Mouse (Mus musculus) midbrain, embryonic 15.5 days (tissue): ENCODE data around the gene Tas2r138. TPM values are rescaled to one million over a fixed set of nuclear protein-coding genes. Genes with fewer than 3 reads are reported as not detected.
A peak's percentile ranks its signal among the peaks of the same experiment; 100 is the strongest.

Source experiments
- ATAC-seq: fragments of 200-750 bp; cut with Nextera tagmentation; replicated peaks from 2 replicates; pipeline ENCODE4 v1.8.0; 2017; ENCODE audit warnings: moderate TSS enrichment
- H3K27ac ChIP-seq: fragments of 300-500 bp; sonication (generic); 2 replicates; pipeline ENCODE4 v1.5.1; 2015; ENCODE audit warnings: mild to moderate bottlenecking, inconsistent platforms
- H3K27me3 ChIP-seq: fragments of 300-500 bp; sonication (generic); replicated peaks from 2 replicates; pipeline ENCODE4 v1.6.1; 2015; ENCODE audit warnings: inconsistent platforms
- H3K36me3 ChIP-seq: fragments of 300-500 bp; sonication (generic); replicated peaks from 2 replicates; pipeline ENCODE4 v1.6.1; 2015; ENCODE audit warnings: inconsistent platforms
- H3K4me1 ChIP-seq: fragments of 300-500 bp; sonication (generic); 2 replicates; pipeline ENCODE4 v1.6.1; 2015; ENCODE audit warnings: inconsistent platforms
- H3K4me2 ChIP-seq: fragments of 300-500 bp; sonication (generic); 2 replicates; pipeline ENCODE4 v1.6.1; 2015; ENCODE audit warnings: inconsistent platforms, mild to moderate bottlenecking, moderate library complexity
- H3K4me3 ChIP-seq: fragments of 300-500 bp; sonication (generic); 2 replicates; pipeline ENCODE4 v1.5.1; 2015; ENCODE audit warnings: mild to moderate bottlenecking, inconsistent platforms
- H3K9ac ChIP-seq: fragments of 300-500 bp; sonication (generic); 2 replicates; pipeline ENCODE4 v1.6.1; 2015; ENCODE audit warnings: mild to moderate bottlenecking, inconsistent platforms
- H3K9me3 ChIP-seq: fragments of 300-500 bp; sonication (generic); 2 replicates; pipeline ENCODE4 v1.6.1; 2016; ENCODE audit warnings: inconsistent platforms
- WGBS: fragments of 180-500 bp; shearing (Covaris S2); methylation state at CpG from one replicate; pipeline ENCODE4 v1.1.7; 2015; ENCODE audit warnings: mixed read lengths; 5-methylcytosine and 5-hydroxymethylcytosine counted together
- polyA plus RNA-seq: library from polyadenylated mRNA; unstranded; fragments of >200 nt; fragmentation: Nextera tagmentation; extraction: Ambion mirVana; gene quantifications from 2 replicates; pipeline ENCODE4 v1.2.1, GENCODE M21; 2015

The Tas2r138 gene
- polyA plus RNA-seq = not detected in 2 replicates

GRCm38 (mm10) chr6:40613260-40613852 lies at the start of gene Tas2r138:
Gene Tas2r138 (minus strand): TSS chr6:40613310.
- WGBS = 90% methylated on average over 4 of the region's 4 CpGs
- H3K9ac ChIP-seq = no peak within 1 kb of the TSS
- no peak within 1 kb of the TSS for H3K4me2 ChIP-seq
- H3K4me3 ChIP-seq = no peak within 1 kb of the TSS
- no peaks in the 10 kb centered on the region for H3K27me3 ChIP-seq
- no peak for ATAC-seq
- H3K9me3 ChIP-seq = no peaks in the 10 kb centered on the region
- H3K4me1 ChIP-seq = no peaks in the 10 kb centered on the region
- H3K27ac ChIP-seq = no peak within 1 kb of the TSS
- H3K36me3 ChIP-seq = no peaks in the 10 kb centered on the region

GRCm38 (mm10) chr6:40660930-40661329 lies 47.8 kb upstream of the Tas2r138 start:
- Histone ChIP-seq H3K4me1 (no peaks in the 10 kb centered on the region), H3K36me3 (no peaks in the 10 kb centered on the region), H3K27me3 (no peaks in the 10 kb centered on the region), H3K4me2 (no peak overlapping the region), H3K4me3 (no peak overlapping the region), H3K27ac (no peak overlapping the region), H3K9ac (no peak overlapping the region), H3K9me3 (no peaks in the 10 kb centered on the region)
- no peak for ATAC-seq
- 21% methylated on average over 2 of the region's 2 CpGs for WGBS

- no peak overlapping the region for H3K27ac ChIP-seq
- no peak overlapping the region for H3K9ac ChIP-seq
- H3K4me3 ChIP-seq = no peak overlapping the region
- no peaks in the 10 kb centered on the region for H3K27me3 ChIP-seq
- no peaks in the 10 kb centered on the region for H3K4me1 ChIP-seq
- no peak for ATAC-seq
- H3K36me3 ChIP-seq = no peaks in the 10 kb centered on the region
- WGBS = 89% methylated on average over 1 of the region's 1 CpGs
- H3K9me3 ChIP-seq = no peaks in the 10 kb centered on the region
- H3K4me2 ChIP-seq = no peak overlapping the region
These were observed 37.8 kb upstream of the Tas2r138 start for GRCm38 (mm10) chr6:40650953-40651352.

GRCm38 (mm10) chr6:40645701-40646100 lies 32.6 kb upstream of the Tas2r138 start:
- Histone ChIP-seq H3K4me2 (no peak overlapping the region), H3K36me3 (no peaks in the 10 kb centered on the region), H3K9me3 (no peaks in the 10 kb centered on the region), H3K4me3 (no peak overlapping the region), H3K27me3 (no peaks in the 10 kb centered on the region), H3K4me1 (no peaks in the 10 kb centered on the region), H3K9ac (no peak overlapping the region), H3K27ac (no peak overlapping the region)
- no peak for ATAC-seq
- 54% methylated on average over 8 of the region's 8 CpGs for WGBS

GRCm38 (mm10) chr6:40640710-40641538 lies 27.8 kb upstream of the Tas2r138 start:
- Histone ChIP-seq H3K27ac (no peak overlapping the region), H3K36me3 (no peaks in the 10 kb centered on the region), H3K4me2 (no peak overlapping the region), H3K9ac (no peak overlapping the region), H3K4me3 (no peak overlapping the region), H3K27me3 (no peaks in the 10 kb centered on the region), H3K9me3 (no peaks in the 10 kb centered on the region), H3K4me1 (no peaks in the 10 kb centered on the region)
- WGBS = 87% methylated on average over 8 of the region's 8 CpGs
- no peak for ATAC-seq

- Histone ChIP-seq H3K27me3 (no peaks in the 10 kb centered on the region), H3K4me2 (no peak overlapping the region), H3K9me3 (no peaks in the 10 kb centered on the region), H3K4me1 (no peaks in the 10 kb centered on the region), H3K9ac (no peak overlapping the region), H3K4me3 (no peak overlapping the region), H3K36me3 (no peaks in the 10 kb centered on the region), H3K27ac (no peak overlapping the region)
- 95% methylated on average over 5 of the region's 5 CpGs for WGBS
- no peak for ATAC-seq
These were observed 24.6 kb upstream of the Tas2r138 start for GRCm38 (mm10) chr6:40637755-40638154.

GRCm38 (mm10) chr6:40635559-40635958 lies 22.4 kb upstream of the Tas2r138 start:
- no peak for ATAC-seq
- H3K4me2 ChIP-seq = no peak overlapping the region
- no peaks in the 10 kb centered on the region for H3K36me3 ChIP-seq
- no peaks in the 10 kb centered on the region for H3K27me3 ChIP-seq
- H3K4me3 ChIP-seq = no peak overlapping the region
- no peak overlapping the region for H3K9ac ChIP-seq
- H3K4me1 ChIP-seq = no peaks in the 10 kb centered on the region
- no peak overlapping the region for H3K27ac ChIP-seq
- no peaks in the 10 kb centered on the region for H3K9me3 ChIP-seq
- 87% methylated on average over 6 of the region's 6 CpGs for WGBS

- no peaks in the 10 kb centered on the region for H3K9me3 ChIP-seq
- H3K4me1 ChIP-seq = no peaks in the 10 kb centered on the region
- no peaks in the 10 kb centered on the region for H3K27me3 ChIP-seq
- 63% methylated on average over 1 of the region's 1 CpGs for WGBS
- H3K4me3 ChIP-seq = no peak overlapping the region
- no peak overlapping the region for H3K4me2 ChIP-seq
- H3K27ac ChIP-seq = no peak overlapping the region
- ATAC-seq = no peak
- H3K9ac ChIP-seq = no peak overlapping the region
- no peaks in the 10 kb centered on the region for H3K36me3 ChIP-seq
These were observed 21.5 kb upstream of the Tas2r138 start for GRCm38 (mm10) chr6:40634640-40635071.

- Histone ChIP-seq H3K9me3 (no peaks in the 10 kb centered on the region), H3K36me3 (no peaks in the 10 kb centered on the region), H3K9ac (no peak within 1 kb of the TSS), H3K27me3 (no peaks in the 10 kb centered on the region), H3K27ac (no peak within 1 kb of the TSS), H3K4me2 (no peak within 1 kb of the TSS), H3K4me1 (no peaks in the 10 kb centered on the region), H3K4me3 (no peak within 1 kb of the TSS)
- no peak for ATAC-seq
- 86% methylated on average over 8 of the region's 8 CpGs for WGBS
These were observed 15.4 kb upstream of the Tas2r138 start, which contains the start of gene Mgam for GRCm38 (mm10) chr6:40628406-40629000. Gene Mgam (plus strand): TSS chr6:40628831.

- H3K36me3 ChIP-seq = no peaks in the 10 kb centered on the region
- H3K4me1 ChIP-seq = no peaks in the 10 kb centered on the region
- WGBS = 69% methylated on average over 1 of the region's 1 CpGs
- H3K9ac ChIP-seq = no peak overlapping the region
- no peaks in the 10 kb centered on the region for H3K27me3 ChIP-seq
- H3K4me3 ChIP-seq = no peak overlapping the region
- H3K4me2 ChIP-seq = no peak overlapping the region
- no peak for ATAC-seq
- no peak overlapping the region for H3K27ac ChIP-seq
- no peaks in the 10 kb centered on the region for H3K9me3 ChIP-seq
These were observed 13.0 kb upstream of the Tas2r138 start for GRCm38 (mm10) chr6:40626111-40626510.

GRCm38 (mm10) chr6:40617965-40618364 lies 4.9 kb upstream of the Tas2r138 start:
- Histone ChIP-seq H3K4me1 (no peaks in the 10 kb centered on the region), H3K9me3 (no peaks in the 10 kb centered on the region), H3K9ac (no peak overlapping the region), H3K4me2 (no peak overlapping the region), H3K4me3 (no peak overlapping the region), H3K36me3 (no peaks in the 10 kb centered on the region), H3K27ac (no peak overlapping the region), H3K27me3 (no peaks in the 10 kb centered on the region)
- 19% methylated on average over 2 of the region's 2 CpGs for WGBS
- ATAC-seq = 0 out of 2 replicates have a peak, but pooled peaks have one; percentile 72

- ATAC-seq = no peak
- H3K4me2 ChIP-seq = no peak overlapping the region
- H3K4me1 ChIP-seq = no peaks in the 10 kb centered on the region
- no peak overlapping the region for H3K27ac ChIP-seq
- H3K9ac ChIP-seq = no peak overlapping the region
- H3K4me3 ChIP-seq = no peak overlapping the region
- H3K27me3 ChIP-seq = no peaks in the 10 kb centered on the region
- WGBS = 62% methylated on average over 8 of the region's 8 CpGs
- no peaks in the 10 kb centered on the region for H3K9me3 ChIP-seq
- H3K36me3 ChIP-seq = no peaks in the 10 kb centered on the region
These were observed 2.9 kb downstream of the Tas2r138 start for GRCm38 (mm10) chr6:40610244-40610643.
